Mouse (Mus musculus): Measurements from ENCODE around the gene Acaa1b.

The Acaa1b gene

GRCm38 (mm10) chr9:119144696-119145095 lies 12.2 kb downstream of the Acaa1b start:
- no peak for DNase-seq (ENCODE audit: low spot score in 2 of 2)

- DNase-seq (ENCODE audit: low spot score in 2 of 2): no peak
Measured at GRCm38 (mm10) chr9:119143372-119143771, 13.5 kb downstream of the Acaa1b start.

- no peak for DNase-seq (ENCODE audit: low spot score in 2 of 2)
Measured at GRCm38 (mm10) chr9:119142066-119142465, 14.8 kb downstream of the Acaa1b start.

GRCm38 (mm10) chr9:119138836-119139235 lies 18.1 kb downstream of the Acaa1b start:
- no peak for DNase-seq (ENCODE audit: low spot score in 2 of 2)

GRCm38 (mm10) chr9:119130692-119131091 lies 26.2 kb downstream of the Acaa1b start:
- no peak for DNase-seq (ENCODE audit: low spot score in 2 of 2)

GRCm38 (mm10) chr9:119128436-119129181 lies 28.3 kb downstream of the Acaa1b start:
- DNase-seq (ENCODE audit: low spot score in 2 of 2): no peak

- no peak for DNase-seq (ENCODE audit: low spot score in 2 of 2)
Measured at GRCm38 (mm10) chr9:119122596-119123369, 34.1 kb downstream of the Acaa1b start.

- no peak for DNase-seq (ENCODE audit: low spot score in 2 of 2)
Measured at GRCm38 (mm10) chr9:119120168-119120560, 36.7 kb downstream of the Acaa1b start.

GRCm38 (mm10) chr9:119119409-119120167 lies 37.3 kb downstream of the Acaa1b start:
- DNase-seq (ENCODE audit: low spot score in 2 of 2): no peak

- DNase-seq (ENCODE audit: low spot score in 2 of 2): no peak
Measured at GRCm38 (mm10) chr9:119114911-119115310, 42.0 kb downstream of the Acaa1b start.

GRCm38 (mm10) chr9:119110640-119111039 lies 46.3 kb downstream of the Acaa1b start:
- DNase-seq (ENCODE audit: low spot score in 2 of 2): no peak

GRCm38 (mm10) chr9:119109685-119110353 lies 47.1 kb downstream of the Acaa1b start:
- DNase-seq (ENCODE audit: low spot score in 2 of 2): no peak

GRCm38 (mm10) chr9:119107566-119107965 lies 49.3 kb downstream of the Acaa1b start:
- DNase-seq (ENCODE audit: low spot score in 2 of 2): no peak

GRCm38 (mm10) chr9:119102783-119103113 lies 54.1 kb downstream of the Acaa1b start:
- no peak for DNase-seq (ENCODE audit: low spot score in 2 of 2)

GRCm38 (mm10) chr9:119101992-119102782 lies 54.7 kb downstream of the Acaa1b start, which contains the start of gene Dlec1:
Gene Dlec1 (plus strand): TSS chr9:119102478.
- DNase-seq (ENCODE audit: low spot score in 2 of 2): peak; percentile 64 to 72

- peak in 1 of 2 experiments; percentile 34 for DNase-seq (ENCODE audit: low spot score in 2 of 2)
Measured at GRCm38 (mm10) chr9:119100177-119100898, 56.6 kb downstream of the Acaa1b start.
